ENCODE assay signal across 8 mouse cellular contexts in genomic region chrX:160994543-160995121, GRCm38 (mm10). TPM values are rescaled to one million over a fixed set of nuclear protein-coding genes. Genes with fewer than 3 reads are reported as not detected.
DNase-seq lines count a peak whose midpoint lies in the region; ATAC-seq and TF ChIP-seq lines count a peak whose summit lies in the region.

Cdkl5 (minus strand) TSS chrX:160994704.

- H3K79me2 ChIP-seq in CH12.LX (replicated peaks; ENCODE audit: control insufficient read depth, extremely low read depth, insufficient read depth, poor library complexity, severe bottlenecking): no peaks in the 10 kb centered on the region

- H3K9me3 ChIP-seq in CH12.LX (replicated peaks; ENCODE audit: low read length): no peaks in the 10 kb centered on the region
- H3K9me3 ChIP-seq in forebrain, embryonic 12.5 days: no peaks in the 10 kb centered on the region
- H3K9me3 ChIP-seq in heart, postnatal 0 days (replicated peaks; ENCODE audit: control insufficient read depth, low read length): no peaks in the 10 kb centered on the region
- no peaks in the 10 kb centered on the region for H3K9me3 ChIP-seq in liver, embryonic 16.5 days (replicated peaks; ENCODE audit: control insufficient read depth, low read length)
- no peaks in the 10 kb centered on the region for H3K9me3 ChIP-seq in neural tube, embryonic 13.5 days

- TF ChIP-seq POLR2A in CH12.LX (IDR thresholded peaks at IDR 0.05; ENCODE audit: low read depth, low read length): peak; percentile 38; the same call in 1 of the 2 replicates
- peak; percentile 30; the same call in 1 of the 2 replicates for TF ChIP-seq POLR2A in testis, adult 2 months (IDR thresholded peaks at IDR 0.05; ENCODE audit: control insufficient read depth, low read depth, low read length)

- 0 out of 2 replicates have a peak within 1 kb of the TSS, but pooled peaks have one; percentile 28 for H3K27ac ChIP-seq in CH12.LX (ENCODE audit: insufficient read depth, low read depth)
- H3K27ac ChIP-seq in forebrain, embryonic 12.5 days: peak within 1 kb of the TSS; percentile 87
- peak within 1 kb of the TSS; percentile 88 for H3K27ac ChIP-seq in heart, postnatal 0 days (ENCODE audit: low read depth)
- H3K27ac ChIP-seq in liver, embryonic 16.5 days (ENCODE audit: low read length): no peak within 1 kb of the TSS
- peak within 1 kb of the TSS; percentile 88 for H3K27ac ChIP-seq in neural tube, embryonic 13.5 days (replicated peaks)
- H3K27ac ChIP-seq in testis, adult 2 months (ENCODE audit: control insufficient read depth, insufficient read depth, low read depth, low read length): peak within 1 kb of the TSS; percentile 74

- 20% methylated on average over 53 of the region's 53 CpGs for WGBS in forebrain, embryonic 12.5 days
- WGBS in heart, postnatal 0 days: 20% methylated on average over 51 of the region's 53 CpGs
- WGBS in liver, embryonic 16.5 days (ENCODE audit: insufficient replicate concordance): 17% methylated on average over 53 of the region's 53 CpGs
- WGBS in neural tube, embryonic 13.5 days: 27% methylated on average over 53 of the region's 53 CpGs

- peak; percentile 93 for ATAC-seq in forebrain, embryonic 12.5 days (ENCODE audit: low FRiP score)
- peak; percentile 96 for ATAC-seq in heart, postnatal 0 days (ENCODE audit: insufficient read depth, low read depth)
- ATAC-seq in liver, embryonic 16.5 days (ENCODE audit: low read depth): peak; percentile 96
- ATAC-seq in neural tube, embryonic 13.5 days (ENCODE audit: low read depth): peak; percentile 96

- H3K36me3 ChIP-seq in CH12.LX (replicated peaks in 1 of 2; ENCODE audit: control insufficient read depth in 1 of 2, insufficient read depth in 1 of 2, low read length in 1 of 2): no peaks in the 10 kb centered on the region
- no peaks in the 10 kb centered on the region for H3K36me3 ChIP-seq in forebrain, embryonic 12.5 days (replicated peaks)
- no peaks in the 10 kb centered on the region for H3K36me3 ChIP-seq in heart, postnatal 0 days (replicated peaks; ENCODE audit: control insufficient read depth, insufficient read depth, low read length)
- H3K36me3 ChIP-seq in liver, embryonic 16.5 days (ENCODE audit: control insufficient read depth, insufficient read depth): no peaks in the 10 kb centered on the region
- no peaks in the 10 kb centered on the region for H3K36me3 ChIP-seq in neural tube, embryonic 13.5 days
- H3K36me3 ChIP-seq in testis, adult 2 months (ENCODE audit: control insufficient read depth, insufficient read depth, low read length): no peaks in the 10 kb centered on the region

- H3K27me3 ChIP-seq in CH12.LX (replicated peaks): no peaks in the 10 kb centered on the region
- H3K27me3 ChIP-seq in forebrain, embryonic 12.5 days: peaks cover 16% of the 10 kb centered on the region
- no peaks in the 10 kb centered on the region for H3K27me3 ChIP-seq in heart, postnatal 0 days (ENCODE audit: control insufficient read depth, insufficient read depth, low read length)
- H3K27me3 ChIP-seq in liver, embryonic 16.5 days (ENCODE audit: control insufficient read depth, insufficient read depth, low read depth, low read length): no peaks in the 10 kb centered on the region; the same call in 1 of the 2 replicates
- H3K27me3 ChIP-seq in neural tube, embryonic 13.5 days: peaks cover 49% of the 10 kb centered on the region
- H3K27me3 ChIP-seq in testis, adult 2 months (ENCODE audit: control insufficient read depth, insufficient read depth, low read length): no peaks in the 10 kb centered on the region

- TF ChIP-seq EP300 in CH12.LX (IDR thresholded peaks at IDR 0.05; ENCODE audit: low read length): no peak
- no peak for TF ChIP-seq EP300 in heart, postnatal 0 days (IDR thresholded peaks at IDR 0.05; ENCODE audit: low read depth)

- peak within 1 kb of the TSS; percentile 58 to 60 (median 60) for H3K4me3 ChIP-seq in CH12.LX (replicated peaks in 1 of 3; ENCODE audit: low read depth in 2 of 3, low read length in 2 of 3, poor library complexity in 1 of 3)
- peak within 1 kb of the TSS; percentile 62 for H3K4me3 ChIP-seq in forebrain, embryonic 12.5 days (replicated peaks)
- H3K4me3 ChIP-seq in heart, postnatal 0 days (ENCODE audit: low read depth, low read length): peak within 1 kb of the TSS; percentile 73
- H3K4me3 ChIP-seq in liver, embryonic 16.5 days (ENCODE audit: low read depth, low read length): peak within 1 kb of the TSS; percentile 70
- H3K4me3 ChIP-seq in neural tube, embryonic 13.5 days: peak within 1 kb of the TSS; percentile 57
- peak within 1 kb of the TSS; percentile 93 for H3K4me3 ChIP-seq in testis, adult 2 months (ENCODE audit: control insufficient read depth, low read depth, low read length)

- dilution Hi-C loops in CH12.LX (cut with MboI; ENCODE audit: extremely low pct_ligation_motif_present, extremely low pct_unique_long_range_greater_than_20kb, low sequenced_read_pairs): no loop called here

- in situ Hi-C loops in CH12.LX (cut with MboI; ENCODE audit: low pct_ligation_motif_present, low pct_unique_long_range_greater_than_20kb, low sequenced_read_pairs): no loop called here

- peak within 1 kb of the TSS; percentile 91 for H3K4me2 ChIP-seq in CH12.LX (ENCODE audit: insufficient read depth, low read depth, poor library complexity, severe bottlenecking)
- peak within 1 kb of the TSS; percentile 54 for H3K4me2 ChIP-seq in forebrain, embryonic 12.5 days
- H3K4me2 ChIP-seq in heart, postnatal 0 days (ENCODE audit: low read depth, low read length): peak within 1 kb of the TSS; percentile 70
- peak within 1 kb of the TSS; percentile 79 for H3K4me2 ChIP-seq in liver, embryonic 16.5 days (ENCODE audit: low read depth, low read length)
- peak within 1 kb of the TSS; percentile 58 for H3K4me2 ChIP-seq in neural tube, embryonic 13.5 days

- peak within 1 kb of the TSS; percentile 41 for H3K9ac ChIP-seq in CH12.LX (ENCODE audit: insufficient read depth, low read depth)
- H3K9ac ChIP-seq in forebrain, embryonic 12.5 days: peak within 1 kb of the TSS; percentile 63
- H3K9ac ChIP-seq in heart, postnatal 0 days (replicated peaks; ENCODE audit: low read depth, low read length): peak within 1 kb of the TSS; percentile 67
- peak within 1 kb of the TSS; percentile 63 for H3K9ac ChIP-seq in liver, embryonic 16.5 days (ENCODE audit: low read depth, low read length)
- H3K9ac ChIP-seq in neural tube, embryonic 13.5 days: peak within 1 kb of the TSS; percentile 76

- no peak for TF ChIP-seq RAD21 in CH12.LX (IDR thresholded peaks at IDR 0.05; ENCODE audit: low read depth, low read length)

- TF ChIP-seq CTCF in CH12.LX (conservative IDR thresholded peaks at IDR 0.05 in 1 of 2, IDR thresholded peaks at IDR 0.05 in 1 of 2; ENCODE audit: low read depth in 2 of 2, low read length in 2 of 2): no peak; a peak in 1 of 4 replicates
- no peak for TF ChIP-seq CTCF in heart, postnatal 0 days (IDR thresholded peaks at IDR 0.05; ENCODE audit: low read depth)
- no peak for TF ChIP-seq CTCF in testis, adult 2 months (IDR thresholded peaks at IDR 0.05; ENCODE audit: control insufficient read depth, insufficient read depth, insufficient replicate concordance, low read depth, low read length)

- no peaks in the 10 kb centered on the region for H3K4me1 ChIP-seq in CH12.LX (ENCODE audit: control insufficient read depth in 1 of 2, insufficient read depth in 2 of 2)
- H3K4me1 ChIP-seq in forebrain, embryonic 12.5 days: peaks cover 5% of the 10 kb centered on the region; the same call in 1 of the 2 replicates
- H3K4me1 ChIP-seq in heart, postnatal 0 days (ENCODE audit: control insufficient read depth, insufficient read depth): no peaks in the 10 kb centered on the region
- no peaks in the 10 kb centered on the region; the same call in 1 of the 2 replicates for H3K4me1 ChIP-seq in liver, embryonic 16.5 days (ENCODE audit: control insufficient read depth, low read depth, low read length)
- peaks cover 8% of the 10 kb centered on the region; the same call in 1 of the 2 replicates for H3K4me1 ChIP-seq in neural tube, embryonic 13.5 days (replicated peaks)
- H3K4me1 ChIP-seq in testis, adult 2 months (ENCODE audit: control insufficient read depth, insufficient read depth, low read length): no peaks in the 10 kb centered on the region

- DNase-seq in CH12.LX (ENCODE audit: extremely low read depth): peak; percentile 95
- peak; percentile 92 for DNase-seq in c-Kit-positive CD71-positive TER-119-negative erythroid progenitor cells, embryonic 14.5 days (ENCODE audit: low read depth)
- DNase-seq in heart, postnatal 0 days (ENCODE audit: low spot score): peak; percentile 88
- DNase-seq in kidney, postnatal 4 days: peak; percentile 95 to 97

TF ChIP-seq in CH12.LX, 34 proteins besides CTCF, POLR2A, EP300 and RAD21:
- TF ChIP-seq SIN3A (IDR thresholded peaks at IDR 0.05; ENCODE audit: low read length) (0 out of 2 replicates have a peak, but pooled peaks have one; percentile 14), NELFE (IDR thresholded peaks at IDR 0.05; ENCODE audit: low read depth, low read length) (peak; percentile 52), GABPA (IDR thresholded peaks at IDR 0.05; ENCODE audit: insufficient replicate concordance, low read depth, low read length) (no peak), TCF12 (IDR thresholded peaks at IDR 0.05; ENCODE audit: low read depth, low read length) (peak; percentile 44; the same call in 1 of the 2 replicates), IRF4 (IDR thresholded peaks at IDR 0.05; ENCODE audit: low read depth, low read length) (peak; percentile 35; the same call in 1 of the 2 replicates), ZMIZ1 (IDR thresholded peaks at IDR 0.05; ENCODE audit: low read depth, low read length) (no peak), CHD2 (IDR thresholded peaks at IDR 0.05; ENCODE audit: low read length) (no peak), HCFC1 (IDR thresholded peaks at IDR 0.05; ENCODE audit: low read depth, low read length) (no peak; the same call in 1 of the 2 replicates)

RNA-seq across cellular contexts. Expression of gene Cdkl5, which starts in this region (rescaled TPM):
- total RNA-seq in CH12.LX (2012; rRNA removed): 0.17 and 0.25 TPM in 2 replicates
- 0.54 and 0.63 TPM in 2 replicates for total RNA-seq in CH12.LX (2014; rRNA removed)
- 0.29 and 0.30 TPM in 2 replicates for polyA plus RNA-seq in CH12.LX (2012; ENCODE audit: insufficient read length, low read depth)
- 4.0 and 4.5 TPM in 2 replicates for polyA plus RNA-seq in forebrain, embryonic 12.5 days (2016; fragmentation: Nextera tagmentation; extraction: Ambion mirVana)
- 3.3 and 4.4 TPM in 2 replicates for total RNA-seq in heart, postnatal 0 days (2014; rRNA removed; ENCODE audit: low replicate concordance)
- polyA plus RNA-seq in heart, postnatal 0 days (2015; fragmentation: Nextera tagmentation; extraction: Ambion mirVana): 1.7 TPM in 2 replicates
- 0.23 and 0.35 TPM in 2 replicates for polyA plus RNA-seq in liver, embryonic 16.5 days (2015; fragmentation: Nextera tagmentation; extraction: Ambion mirVana)
- 3.2 and 3.6 TPM in 2 replicates for polyA plus RNA-seq in neural tube, embryonic 13.5 days (2015; fragmentation: Nextera tagmentation; extraction: Ambion mirVana)
- polyA plus RNA-seq in testis, adult 2 months (2012; rRNA removed): 9.8 and 10.5 TPM in 2 replicates

Comparison
In these comparisons a context has a peak if more than half of its experiments do, and no peak if none do; other contexts are left out.
1. Peak in DNase-seq, H3K4me3 ChIP-seq, H3K27ac ChIP-seq, H3K9ac ChIP-seq and H3K4me2 ChIP-seq in CH12.LX; RNA of the gene not detected or under 1 TPM.
2. Peak in ATAC-seq, H3K4me3 ChIP-seq, H3K9ac ChIP-seq and H3K4me2 ChIP-seq in liver, embryonic 16.5 days; RNA of the gene not detected or under 1 TPM.